Mouse (Mus musculus): Measurements from ENCODE around the gene Eif2b2. TPM values are rescaled to one million over a fixed set of nuclear protein-coding genes. Genes with fewer than 3 reads are reported as not detected.

Gene Eif2b2
- polyA plus RNA-seq, 1 experiment from 2014 or later: 86.6 TPM

GRCm38 (mm10) chr12:85181475-85182344 lies 37.6 kb upstream of the Eif2b2 start:
- H3K27ac ChIP-seq (replicated peaks): no peak overlapping the region

GRCm38 (mm10) chr12:85182345-85182643 lies 37.0 kb upstream of the Eif2b2 start:
- H3K27ac ChIP-seq (replicated peaks): no peak overlapping the region
- peaks cover 23% of the 10 kb centered on the region for H3K27me3 ChIP-seq
- no peaks in the 10 kb centered on the region for H3K36me3 ChIP-seq
- WGBS: 8% methylated on average over 8 of the region's 8 CpGs
- no peaks in the 10 kb centered on the region for H3K9me3 ChIP-seq
- no peak for ATAC-seq (ENCODE audit: low FRiP score, low read depth)
- peak overlapping the region; percentile 25; the same call in 1 of the 2 replicates for H3K9ac ChIP-seq (replicated peaks)
- peak overlapping the region; percentile 28 for H3K4me2 ChIP-seq (replicated peaks)
- no peak overlapping the region for H3K4me3 ChIP-seq
- peaks cover 15% of the 10 kb centered on the region for H3K4me1 ChIP-seq

More at GRCm38 (mm10) chr12:85181475-85182344, 37.6 kb upstream of the Eif2b2 start:
- Histone ChIP-seq H3K4me2 (replicated peaks) (peak overlapping the region; percentile 28), H3K27me3 (peaks cover 29% of the 10 kb centered on the region), H3K9ac (replicated peaks) (peak overlapping the region; percentile 25; the same call in 1 of the 2 replicates), H3K4me3 (no peak overlapping the region), H3K9me3 (no peaks in the 10 kb centered on the region), H3K36me3 (no peaks in the 10 kb centered on the region), H3K4me1 (peaks cover 21% of the 10 kb centered on the region)
- 0 out of 2 replicates have a peak, but pooled peaks have one; percentile 16 for ATAC-seq (ENCODE audit: low FRiP score, low read depth)
- WGBS: 29% methylated on average over 17 of the region's 17 CpGs

- no peak overlapping the region for H3K4me3 ChIP-seq
- peaks cover 13% of the 10 kb centered on the region for H3K4me1 ChIP-seq
- no peak overlapping the region for H3K27ac ChIP-seq (replicated peaks)
- 71% methylated on average over 5 of the region's 5 CpGs for WGBS
- no peaks in the 10 kb centered on the region for H3K36me3 ChIP-seq
- H3K27me3 ChIP-seq: peaks cover 17% of the 10 kb centered on the region
- no peak for ATAC-seq (ENCODE audit: low FRiP score, low read depth)
- no peak overlapping the region for H3K9ac ChIP-seq (replicated peaks)
- no peak overlapping the region for H3K4me2 ChIP-seq (replicated peaks)
- H3K9me3 ChIP-seq: no peaks in the 10 kb centered on the region
These were observed 36.4 kb upstream of the Eif2b2 start for GRCm38 (mm10) chr12:85182898-85183297.

- WGBS: 68% methylated on average over 5 of the region's 5 CpGs
- Histone ChIP-seq H3K4me2 (replicated peaks) (no peak overlapping the region), H3K36me3 (no peaks in the 10 kb centered on the region), H3K27ac (replicated peaks) (no peak overlapping the region), H3K9me3 (no peaks in the 10 kb centered on the region), H3K4me3 (no peak overlapping the region), H3K4me1 (peaks cover 13% of the 10 kb centered on the region), H3K9ac (replicated peaks) (no peak overlapping the region), H3K27me3 (peaks cover 9% of the 10 kb centered on the region)
- ATAC-seq (ENCODE audit: low FRiP score, low read depth): no peak
These were observed 35.2 kb upstream of the Eif2b2 start for GRCm38 (mm10) chr12:85184118-85184517.

- no peak overlapping the region for H3K4me3 ChIP-seq
- no peak for ATAC-seq (ENCODE audit: low FRiP score, low read depth)
- H3K9ac ChIP-seq (replicated peaks): no peak overlapping the region
- no peaks in the 10 kb centered on the region for H3K36me3 ChIP-seq
- H3K4me1 ChIP-seq: peaks cover 13% of the 10 kb centered on the region
- WGBS: 76% methylated on average over 8 of the region's 8 CpGs
- H3K27ac ChIP-seq (replicated peaks): no peak overlapping the region
- H3K27me3 ChIP-seq: peaks cover 5% of the 10 kb centered on the region; the same call in 1 of the 2 replicates
- H3K4me2 ChIP-seq (replicated peaks): no peak overlapping the region
- H3K9me3 ChIP-seq: no peaks in the 10 kb centered on the region
These were observed 33.5 kb upstream of the Eif2b2 start for GRCm38 (mm10) chr12:85185810-85186209.

- Histone ChIP-seq H3K4me2 (replicated peaks) (no peak overlapping the region), H3K27ac (replicated peaks) (no peak overlapping the region), H3K9ac (replicated peaks) (no peak overlapping the region), H3K36me3 (no peaks in the 10 kb centered on the region), H3K27me3 (peaks cover 5% of the 10 kb centered on the region; the same call in 1 of the 2 replicates), H3K4me1 (peaks cover 12% of the 10 kb centered on the region), H3K4me3 (no peak overlapping the region), H3K9me3 (no peaks in the 10 kb centered on the region)
- 79% methylated on average over 7 of the region's 7 CpGs for WGBS
- no peak for ATAC-seq (ENCODE audit: low FRiP score, low read depth)
These were observed 32.9 kb upstream of the Eif2b2 start for GRCm38 (mm10) chr12:85186361-85186760.

GRCm38 (mm10) chr12:85190290-85190689 lies 29.0 kb upstream of the Eif2b2 start:
- Histone ChIP-seq H3K36me3 (no peaks in the 10 kb centered on the region), H3K27ac (replicated peaks) (no peak overlapping the region), H3K4me3 (no peak overlapping the region), H3K4me2 (replicated peaks) (no peak overlapping the region), H3K9ac (replicated peaks) (no peak overlapping the region), H3K27me3 (no peaks in the 10 kb centered on the region), H3K9me3 (no peaks in the 10 kb centered on the region), H3K4me1 (peaks cover 9% of the 10 kb centered on the region; the same call in 1 of the 2 replicates)
- no peak for ATAC-seq (ENCODE audit: low FRiP score, low read depth)
- 82% methylated on average over 7 of the region's 7 CpGs for WGBS

GRCm38 (mm10) chr12:85192461-85193108 lies 26.7 kb upstream of the Eif2b2 start:
- Histone ChIP-seq H3K27ac (replicated peaks) (no peak overlapping the region), H3K4me3 (no peak overlapping the region)

GRCm38 (mm10) chr12:85193146-85193545 lies 26.1 kb upstream of the Eif2b2 start:
- peaks cover 9% of the 10 kb centered on the region; the same call in 1 of the 2 replicates for H3K4me1 ChIP-seq
- ATAC-seq (ENCODE audit: low FRiP score, low read depth): no peak
- H3K9me3 ChIP-seq: no peaks in the 10 kb centered on the region
- H3K9ac ChIP-seq (replicated peaks): no peak overlapping the region
- no peak overlapping the region for H3K4me2 ChIP-seq (replicated peaks)
- 81% methylated on average over 10 of the region's 10 CpGs for WGBS
- no peaks in the 10 kb centered on the region for H3K36me3 ChIP-seq
- no peaks in the 10 kb centered on the region for H3K27me3 ChIP-seq
- no peak overlapping the region for H3K27ac ChIP-seq (replicated peaks)
- H3K4me3 ChIP-seq: no peak overlapping the region

More at GRCm38 (mm10) chr12:85192461-85193108, 26.7 kb upstream of the Eif2b2 start:
- peaks cover 9% of the 10 kb centered on the region; the same call in 1 of the 2 replicates for H3K4me1 ChIP-seq
- WGBS: 34% methylated on average over 19 of the region's 19 CpGs
- H3K4me2 ChIP-seq (replicated peaks): no peak overlapping the region
- no peaks in the 10 kb centered on the region for H3K27me3 ChIP-seq
- no peaks in the 10 kb centered on the region for H3K36me3 ChIP-seq
- H3K9ac ChIP-seq (replicated peaks): no peak overlapping the region
- H3K9me3 ChIP-seq: no peaks in the 10 kb centered on the region
- ATAC-seq (ENCODE audit: low FRiP score, low read depth): no peak

- Histone ChIP-seq H3K9me3 (no peaks in the 10 kb centered on the region), H3K4me2 (replicated peaks) (no peak overlapping the region), H3K4me3 (no peak overlapping the region), H3K9ac (replicated peaks) (no peak overlapping the region), H3K4me1 (peaks cover 9% of the 10 kb centered on the region; the same call in 1 of the 2 replicates), H3K27ac (replicated peaks) (no peak overlapping the region), H3K36me3 (no peaks in the 10 kb centered on the region), H3K27me3 (no peaks in the 10 kb centered on the region)
- no peak for ATAC-seq (ENCODE audit: low FRiP score, low read depth)
- WGBS: 91% methylated on average over 11 of the region's 11 CpGs
These were observed 25.2 kb upstream of the Eif2b2 start for GRCm38 (mm10) chr12:85193923-85194622.

GRCm38 (mm10) chr12:85194623-85195018 lies 24.7 kb upstream of the Eif2b2 start:
- H3K9me3 ChIP-seq: no peaks in the 10 kb centered on the region
- H3K4me2 ChIP-seq (replicated peaks): no peak overlapping the region
- WGBS: 83% methylated on average over 4 of the region's 4 CpGs
- no peak overlapping the region for H3K4me3 ChIP-seq
- H3K36me3 ChIP-seq: no peaks in the 10 kb centered on the region
- ATAC-seq (ENCODE audit: low FRiP score, low read depth): no peak
- no peak overlapping the region for H3K9ac ChIP-seq (replicated peaks)
- no peak overlapping the region for H3K27ac ChIP-seq (replicated peaks)
- peaks cover 9% of the 10 kb centered on the region; the same call in 1 of the 2 replicates for H3K4me1 ChIP-seq
- no peaks in the 10 kb centered on the region; the same call in 1 of the 2 replicates for H3K27me3 ChIP-seq
